Mouse (Mus musculus) olfactory bulb, adult 2 months (tissue): ENCODE data around the gene Cenpl.

Experiments used
- CTCF ChIP-seq: fragments of 200-500 bp; IDR thresholded peaks from 2 replicates; pipeline ENCODE4 v1.5.1; 2012; ENCODE audit warnings: low read depth, mild to moderate bottlenecking, low read length, moderate library complexity; ENCODE audit not compliant: insufficient read depth
- POLR2A ChIP-seq: fragments of 200-500 bp; IDR thresholded peaks from 2 replicates; pipeline ENCODE4 v1.6.1; 2012; ENCODE audit warnings: mild to moderate bottlenecking, low read depth, low read length, moderate library complexity; ENCODE audit not compliant: insufficient read depth

- TF ChIP-seq POLR2A = no peak
- no peak for TF ChIP-seq CTCF
Measured at GRCm38 (mm10) chr1:161032345-161032744, 38.2 kb upstream of the Cenpl start.
